Mouse (Mus musculus) thymus, adult 2 months (tissue): ENCODE data around the gene Scn10a. TPM values are rescaled to one million over a fixed set of nuclear protein-coding genes. Genes with fewer than 3 reads are reported as not detected.

Experiments used
- DNase-seq: peaks from one replicate; pipeline ENCODE4 v3.0.0; 2021
- H3K27ac ChIP-seq: fragments of 200-500 bp; 2 replicates; pipeline ENCODE4 v1.5.1; 2012; ENCODE audit warnings: low read length, control low read depth; ENCODE audit not compliant: control insufficient read depth, insufficient read depth
- H3K27me3 ChIP-seq: fragments of 200-500 bp; 2 replicates; pipeline ENCODE4 v1.6.1; 2012; ENCODE audit warnings: mild to moderate bottlenecking, low read length, moderate library complexity, mixed read lengths; ENCODE audit not compliant: control insufficient read depth, insufficient read depth
- H3K36me3 ChIP-seq: fragments of 200-500 bp; 2 replicates; pipeline ENCODE4 v1.6.1; 2012; ENCODE audit warnings: mild to moderate bottlenecking, low read length, moderate library complexity; ENCODE audit not compliant: control insufficient read depth, insufficient read depth
- H3K4me1 ChIP-seq: fragments of 200-500 bp; replicated peaks from 2 replicates; pipeline ENCODE4 v1.6.1; 2012; ENCODE audit warnings: low read length; ENCODE audit not compliant: control insufficient read depth, insufficient read depth
- H3K4me3 ChIP-seq: fragments of 200-500 bp; 2 replicates; pipeline ENCODE4 v1.5.1; 2012; ENCODE audit warnings: mild to moderate bottlenecking, low read length, control low read depth, moderate library complexity; ENCODE audit not compliant: control insufficient read depth, insufficient read depth
- CTCF ChIP-seq: fragments of 200-500 bp; IDR thresholded peaks from 2 replicates; pipeline ENCODE4 v1.5.1; 2012; ENCODE audit warnings: mild to moderate bottlenecking, control low read depth, low read length, moderate library complexity, borderline replicate concordance; ENCODE audit not compliant: control insufficient read depth, poor library complexity, insufficient read depth; ENCODE audit errors: extremely low read depth
- POLR2A ChIP-seq: fragments of 200-500 bp; IDR thresholded peaks from 2 replicates; pipeline ENCODE4 v1.6.1; 2012; ENCODE audit warnings: mild to moderate bottlenecking, low read length, control low read depth, moderate library complexity; ENCODE audit not compliant: control insufficient read depth, poor library complexity, insufficient read depth; ENCODE audit errors: extremely low read depth
- WGBS: fragments of 180-500 bp; shearing (Covaris S2); methylation state at CpG from one replicate; pipeline ENCODE4 v1.1.7; 2018; 5-methylcytosine and 5-hydroxymethylcytosine counted together
- polyA plus RNA-seq: library from polyadenylated mRNA; depleted of rRNA; stranded (reverse); fragments of >200 nt; gene quantifications from 2 replicates; pipeline ENCODE4 v1.2.3, GENCODE M21; 2012

Scn10a gene
- polyA plus RNA-seq, 1 experiment: 0.20 TPM

GRCm38 (mm10) chr9:119574366-119574765, 144.8 kb downstream of the Scn10a start:
- WGBS: 88% methylated on average over 7 of the region's 7 CpGs
- H3K36me3 ChIP-seq: no peaks in the 10 kb centered on the region
- H3K4me3 ChIP-seq: no peak overlapping the region
- H3K4me1 ChIP-seq: peaks cover 14% of the 10 kb centered on the region
- H3K27ac ChIP-seq: no peak overlapping the region
- H3K27me3 ChIP-seq: peaks cover 11% of the 10 kb centered on the region
- no peak for DNase-seq
- no peak for TF ChIP-seq POLR2A
- no peak for TF ChIP-seq CTCF

GRCm38 (mm10) chr9:119573009-119573408, 146.1 kb downstream of the Scn10a start:
- WGBS: 68% methylated on average over 14 of the region's 14 CpGs
- DNase-seq: no peak
- Histone ChIP-seq H3K27me3 (no peaks in the 10 kb centered on the region; the same call in 1 of the 2 replicates), H3K4me3 (no peak overlapping the region), H3K4me1 (peaks cover 2% of the 10 kb centered on the region), H3K36me3 (no peaks in the 10 kb centered on the region), H3K27ac (no peak overlapping the region)
- TF ChIP-seq POLR2A: no peak
- TF ChIP-seq CTCF: no peak

DNA sequence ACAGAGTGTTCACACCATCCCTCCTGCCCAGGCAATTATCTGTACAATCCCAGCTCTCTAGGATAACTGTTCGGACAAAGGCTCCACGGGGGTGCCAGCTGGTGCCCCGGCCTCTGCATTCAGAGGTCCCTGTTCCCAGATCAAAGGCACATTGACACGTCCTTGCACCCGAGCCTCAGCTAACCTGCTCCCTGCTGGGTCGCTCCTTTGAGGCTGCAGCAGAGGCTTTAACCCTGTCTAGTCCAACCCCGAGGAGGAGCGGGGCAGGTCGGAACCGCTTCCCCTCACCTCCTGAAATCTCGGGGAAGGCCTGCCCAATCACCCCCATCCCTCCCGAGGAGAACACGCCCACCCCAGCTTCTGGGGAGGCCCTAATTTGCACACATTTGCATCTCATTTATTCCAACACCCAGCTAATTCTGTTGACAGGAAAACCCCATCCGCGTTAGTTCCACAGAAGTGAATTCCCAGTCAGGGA, 147.7 kb downstream of the Scn10a start:
- DNase-seq: no peak
- Histone ChIP-seq H3K36me3 (no peaks in the 10 kb centered on the region), H3K4me1 (peaks cover 6% of the 10 kb centered on the region), H3K27me3 (no peaks in the 10 kb centered on the region; the same call in 1 of the 2 replicates), H3K27ac (no peak overlapping the region), H3K4me3 (no peak overlapping the region)
- TF ChIP-seq CTCF (no peak), POLR2A (no peak)
- WGBS: 7% methylated on average over 15 of the region's 15 CpGs

GRCm38 (mm10) chr9:119570652-119571051, 148.5 kb downstream of the Scn10a start:
- 26% methylated on average over 9 of the region's 9 CpGs for WGBS
- Histone ChIP-seq H3K4me3 (no peak overlapping the region), H3K27ac (no peak overlapping the region), H3K4me1 (peaks cover 12% of the 10 kb centered on the region), H3K27me3 (peaks cover 2% of the 10 kb centered on the region; the same call in 1 of the 2 replicates), H3K36me3 (no peaks in the 10 kb centered on the region)
- no peak for TF ChIP-seq CTCF
- no peak for TF ChIP-seq POLR2A
- no peak for DNase-seq

DNA sequence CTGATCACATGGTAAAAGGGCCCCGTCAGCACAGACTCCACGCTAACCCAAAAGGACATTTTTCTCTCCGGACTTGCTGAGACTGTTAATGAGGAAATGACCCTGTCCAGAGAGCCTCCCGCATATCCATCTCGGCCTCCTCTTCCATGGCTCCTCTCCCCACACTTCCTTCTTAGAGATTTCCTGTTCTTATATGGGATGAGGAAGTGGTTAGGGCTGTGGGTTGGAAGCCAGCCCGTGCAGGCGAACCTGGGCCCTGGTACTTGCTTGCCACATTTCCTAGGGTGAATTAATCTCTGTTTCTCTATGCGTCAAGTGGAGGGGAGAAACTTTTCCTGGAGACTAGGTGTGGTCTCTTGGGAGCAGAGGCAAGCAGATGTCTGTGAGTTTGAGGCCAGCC, 150.4 kb downstream of the Scn10a start:
- H3K4me3 ChIP-seq: no peak overlapping the region
- no peak for TF ChIP-seq POLR2A
- TF ChIP-seq CTCF: no peak
- H3K27me3 ChIP-seq: peaks cover 2% of the 10 kb centered on the region; the same call in 1 of the 2 replicates
- no peak for DNase-seq
- no peaks in the 10 kb centered on the region for H3K36me3 ChIP-seq
- H3K4me1 ChIP-seq: peaks cover 12% of the 10 kb centered on the region
- no peak overlapping the region for H3K27ac ChIP-seq
- WGBS: 8% methylated on average over 8 of the region's 8 CpGs

- WGBS: 77% methylated on average over 5 of the region's 5 CpGs
- no peak for DNase-seq
- TF ChIP-seq POLR2A (no peak), CTCF (no peak)
Observed at GRCm38 (mm10) chr9:119567800-119568199, 151.3 kb downstream of the Scn10a start.

DNA sequence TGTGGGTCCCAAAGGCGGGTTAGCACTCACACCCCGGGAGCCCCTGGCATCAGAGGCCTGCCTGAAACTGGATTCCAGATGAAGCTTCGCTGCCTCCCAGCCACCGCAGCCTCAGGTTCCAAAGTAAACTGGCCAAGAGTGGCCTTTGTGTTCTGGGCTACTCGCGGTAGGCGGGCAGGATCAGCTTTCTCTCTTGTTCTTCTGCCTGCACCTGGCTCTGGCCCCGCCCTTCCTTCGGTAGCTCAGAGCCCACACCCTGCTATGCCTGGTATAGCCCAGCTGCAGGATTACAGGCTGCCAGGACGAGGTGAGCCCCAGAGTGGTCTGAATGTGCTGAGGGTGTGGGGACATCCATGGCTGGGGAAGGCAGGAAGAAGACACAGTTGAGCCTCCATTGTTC, 152.9 kb downstream of the Scn10a start:
- Histone ChIP-seq H3K4me3 (no peak overlapping the region), H3K27me3 (peaks cover 2% of the 10 kb centered on the region; the same call in 1 of the 2 replicates), H3K4me1 (peaks cover 12% of the 10 kb centered on the region), H3K36me3 (no peaks in the 10 kb centered on the region), H3K27ac (no peak overlapping the region)
- 23% methylated on average over 10 of the region's 10 CpGs for WGBS
- no peak for DNase-seq
- TF ChIP-seq POLR2A (no peak), CTCF (no peak)

More at GRCm38 (mm10) chr9:119567800-119568199, 151.3 kb downstream of the Scn10a start:
- H3K27ac ChIP-seq: no peak overlapping the region
- H3K4me1 ChIP-seq: peaks cover 12% of the 10 kb centered on the region
- H3K36me3 ChIP-seq: no peaks in the 10 kb centered on the region
- H3K4me3 ChIP-seq: no peak overlapping the region
- H3K27me3 ChIP-seq: peaks cover 2% of the 10 kb centered on the region; the same call in 1 of the 2 replicates
